Mouse (Mus musculus): Measurements from ENCODE around the gene Zfand3. TPM values are rescaled to one million over a fixed set of nuclear protein-coding genes. Genes with fewer than 3 reads are reported as not detected.

Zfand3 gene
- polyA plus RNA-seq, 1 experiment from 2014 or later: 60.2 TPM

GRCm38 (mm10) chr17:29998566-29999295, 5.8 kb upstream of the Zfand3 start:
- H3K4me2 ChIP-seq: no peak overlapping the region
- ATAC-seq (ENCODE audit: insufficient number of reproducible peaks, insufficient read depth, low FRiP score, low TSS enrichment, low read depth): no peak
- H3K9ac ChIP-seq (replicated peaks): no peak overlapping the region
- no peaks in the 10 kb centered on the region for H3K36me3 ChIP-seq
- no peak overlapping the region for H3K4me3 ChIP-seq (replicated peaks)
- 82% methylated on average over 24 of the region's 24 CpGs for WGBS
- no peaks in the 10 kb centered on the region for H3K27me3 ChIP-seq
- no peak overlapping the region for H3K27ac ChIP-seq
- peaks cover 5% of the 10 kb centered on the region for H3K4me1 ChIP-seq (replicated peaks)
- no peaks in the 10 kb centered on the region for H3K9me3 ChIP-seq

- Histone ChIP-seq H3K27ac (peak overlapping the region; percentile 100), H3K27me3 (no peaks in the 10 kb centered on the region), H3K4me2 (peak overlapping the region; percentile 76), H3K4me1 (replicated peaks) (peaks cover 41% of the 10 kb centered on the region), H3K9me3 (no peaks in the 10 kb centered on the region), H3K36me3 (peaks cover 4% of the 10 kb centered on the region; the same call in 1 of the 2 replicates), H3K9ac (replicated peaks) (peak overlapping the region; percentile 98), H3K4me3 (replicated peaks) (peak overlapping the region; percentile 99)
- whole genome bisulfite sequencing: 1% methylated on average over 30 of the region's 47 CpGs
- ATAC-seq (ENCODE audit: insufficient number of reproducible peaks, insufficient read depth, low FRiP score, low TSS enrichment, low read depth): 0 out of 2 replicates have a peak, but pooled peaks have one; percentile 3
Measured at GRCm38 (mm10) chr17:30005103-30005443, 540 bp downstream of the Zfand3 start.

- peak overlapping the region; percentile 76 for H3K4me2 ChIP-seq
- ATAC-seq (ENCODE audit: insufficient number of reproducible peaks, insufficient read depth, low FRiP score, low TSS enrichment, low read depth): no peak
- H3K36me3 ChIP-seq: peaks cover 7% of the 10 kb centered on the region; the same call in 1 of the 2 replicates
- no peaks in the 10 kb centered on the region for H3K27me3 ChIP-seq
- H3K9me3 ChIP-seq: no peaks in the 10 kb centered on the region
- peaks cover 41% of the 10 kb centered on the region for H3K4me1 ChIP-seq (replicated peaks)
- H3K9ac ChIP-seq (replicated peaks): peak overlapping the region; percentile 98
- H3K27ac ChIP-seq: peak overlapping the region; percentile 100
- 0% methylated on average over 17 of the region's 19 CpGs for WGBS
- peak overlapping the region; percentile 99 for H3K4me3 ChIP-seq (replicated peaks)
Measured at GRCm38 (mm10) chr17:30005451-30005941, 963 bp downstream of the Zfand3 start.

- Histone ChIP-seq H3K27ac (no peak overlapping the region), H3K4me3 (replicated peaks) (0 out of 2 replicates have a peak overlapping the region, but pooled peaks have one; percentile 9)
Measured at GRCm38 (mm10) chr17:30006877-30007276, 2.3 kb downstream of the Zfand3 start.

GRCm38 (mm10) chr17:30007883-30008282, 3.4 kb downstream of the Zfand3 start:
- H3K36me3 ChIP-seq: peaks cover 9% of the 10 kb centered on the region; the same call in 1 of the 2 replicates
- no peak overlapping the region for H3K9ac ChIP-seq (replicated peaks)
- peaks cover 41% of the 10 kb centered on the region for H3K4me1 ChIP-seq (replicated peaks)
- H3K4me2 ChIP-seq: peak overlapping the region; percentile 76; the same call in 1 of the 2 replicates
- H3K27me3 ChIP-seq: no peaks in the 10 kb centered on the region
- no peak for ATAC-seq (ENCODE audit: insufficient number of reproducible peaks, insufficient read depth, low FRiP score, low TSS enrichment, low read depth)
- 79% methylated on average over 6 of the region's 6 CpGs for WGBS
- no peaks in the 10 kb centered on the region for H3K9me3 ChIP-seq
- no peak overlapping the region for H3K27ac ChIP-seq
- no peak overlapping the region for H3K4me3 ChIP-seq (replicated peaks)

More at GRCm38 (mm10) chr17:30006877-30007276, 2.3 kb downstream of the Zfand3 start:
- no peaks in the 10 kb centered on the region for H3K27me3 ChIP-seq
- peaks cover 41% of the 10 kb centered on the region for H3K4me1 ChIP-seq (replicated peaks)
- peaks cover 9% of the 10 kb centered on the region; the same call in 1 of the 2 replicates for H3K36me3 ChIP-seq
- 86% methylated on average over 2 of the region's 2 CpGs for WGBS
- H3K9me3 ChIP-seq: no peaks in the 10 kb centered on the region
- H3K9ac ChIP-seq (replicated peaks): 0 out of 2 replicates have a peak overlapping the region, but pooled peaks have one; percentile 13
- H3K4me2 ChIP-seq: peak overlapping the region; percentile 76
- no peak for ATAC-seq (ENCODE audit: insufficient number of reproducible peaks, insufficient read depth, low FRiP score, low TSS enrichment, low read depth)

GRCm38 (mm10) chr17:30008392-30008791, 3.9 kb downstream of the Zfand3 start:
- no peak overlapping the region for H3K9ac ChIP-seq (replicated peaks)
- H3K27me3 ChIP-seq: no peaks in the 10 kb centered on the region
- H3K27ac ChIP-seq: no peak overlapping the region
- peaks cover 9% of the 10 kb centered on the region; the same call in 1 of the 2 replicates for H3K36me3 ChIP-seq
- H3K4me3 ChIP-seq (replicated peaks): no peak overlapping the region
- 0 out of 2 replicates have a peak overlapping the region, but pooled peaks have one; percentile 1 for H3K4me2 ChIP-seq
- peaks cover 40% of the 10 kb centered on the region for H3K4me1 ChIP-seq (replicated peaks)
- H3K9me3 ChIP-seq: no peaks in the 10 kb centered on the region
- no peak for ATAC-seq (ENCODE audit: insufficient number of reproducible peaks, insufficient read depth, low FRiP score, low TSS enrichment, low read depth)

GRCm38 (mm10) chr17:30014660-30015059, 10.1 kb downstream of the Zfand3 start:
- ATAC-seq (ENCODE audit: insufficient number of reproducible peaks, insufficient read depth, low FRiP score, low TSS enrichment, low read depth): no peak
- 96% methylated on average over 4 of the region's 4 CpGs for WGBS
- no peak overlapping the region for H3K4me3 ChIP-seq (replicated peaks)

GRCm38 (mm10) chr17:30018927-30019610, 14.5 kb downstream of the Zfand3 start:
- H3K36me3 ChIP-seq: peaks cover 2% of the 10 kb centered on the region; the same call in 1 of the 2 replicates
- no peak overlapping the region for H3K4me3 ChIP-seq (replicated peaks)
- no peak overlapping the region for H3K4me2 ChIP-seq
- 84% methylated on average over 12 of the region's 12 CpGs for WGBS
- no peak for ATAC-seq (ENCODE audit: insufficient number of reproducible peaks, insufficient read depth, low FRiP score, low TSS enrichment, low read depth)
- H3K27me3 ChIP-seq: no peaks in the 10 kb centered on the region
- no peak overlapping the region for H3K27ac ChIP-seq
- H3K4me1 ChIP-seq (replicated peaks): peaks cover 23% of the 10 kb centered on the region
- no peak overlapping the region for H3K9ac ChIP-seq (replicated peaks)
- no peaks in the 10 kb centered on the region for H3K9me3 ChIP-seq

More at GRCm38 (mm10) chr17:30014660-30015059, 10.1 kb downstream of the Zfand3 start:
- Histone ChIP-seq H3K4me1 (replicated peaks) (peaks cover 10% of the 10 kb centered on the region), H3K27ac (no peak overlapping the region), H3K9ac (replicated peaks) (no peak overlapping the region), H3K9me3 (0 out of 2 replicates have a peak, but pooled peaks cover 3% of the 10 kb centered on the region), H3K36me3 (peaks cover 10% of the 10 kb centered on the region; the same call in 1 of the 2 replicates), H3K27me3 (no peaks in the 10 kb centered on the region), H3K4me2 (no peak overlapping the region)

- Histone ChIP-seq H3K4me3 (replicated peaks) (no peak overlapping the region), H3K4me2 (no peak overlapping the region), H3K9me3 (no peaks in the 10 kb centered on the region), H3K36me3 (no peaks in the 10 kb centered on the region), H3K9ac (replicated peaks) (no peak overlapping the region), H3K4me1 (replicated peaks) (peaks cover 23% of the 10 kb centered on the region), H3K27me3 (no peaks in the 10 kb centered on the region), H3K27ac (no peak overlapping the region)
- 78% methylated on average over 6 of the region's 6 CpGs for WGBS
- ATAC-seq (ENCODE audit: insufficient number of reproducible peaks, insufficient read depth, low FRiP score, low TSS enrichment, low read depth): no peak
Measured at GRCm38 (mm10) chr17:30019942-30020341, 15.4 kb downstream of the Zfand3 start.

- Histone ChIP-seq H3K9me3 (no peaks in the 10 kb centered on the region), H3K4me3 (replicated peaks) (no peak overlapping the region), H3K27me3 (no peaks in the 10 kb centered on the region), H3K4me2 (no peak overlapping the region), H3K27ac (no peak overlapping the region), H3K4me1 (replicated peaks) (peaks cover 53% of the 10 kb centered on the region), H3K36me3 (no peaks in the 10 kb centered on the region), H3K9ac (replicated peaks) (no peak overlapping the region)
- ATAC-seq (ENCODE audit: insufficient number of reproducible peaks, insufficient read depth, low FRiP score, low TSS enrichment, low read depth): no peak
- WGBS: 66% methylated on average over 5 of the region's 5 CpGs
Measured at GRCm38 (mm10) chr17:30024651-30025050, 20.1 kb downstream of the Zfand3 start.

GRCm38 (mm10) chr17:30026617-30027016, 22.1 kb downstream of the Zfand3 start:
- no peaks in the 10 kb centered on the region for H3K36me3 ChIP-seq
- no peak for ATAC-seq (ENCODE audit: insufficient number of reproducible peaks, insufficient read depth, low FRiP score, low TSS enrichment, low read depth)
- H3K27ac ChIP-seq: 0 out of 2 replicates have a peak overlapping the region, but pooled peaks have one; percentile 8
- peaks cover 53% of the 10 kb centered on the region for H3K4me1 ChIP-seq (replicated peaks)
- 46% methylated on average over 6 of the region's 6 CpGs for WGBS
- no peak overlapping the region for H3K9ac ChIP-seq (replicated peaks)
- no peak overlapping the region for H3K4me3 ChIP-seq (replicated peaks)
- H3K4me2 ChIP-seq: no peak overlapping the region
- no peaks in the 10 kb centered on the region for H3K9me3 ChIP-seq
- H3K27me3 ChIP-seq: no peaks in the 10 kb centered on the region

All from limb, embryonic 12.5 days (tissue).